ENCODE assay signal across 8 mouse cellular contexts in the genomic region with DNA sequence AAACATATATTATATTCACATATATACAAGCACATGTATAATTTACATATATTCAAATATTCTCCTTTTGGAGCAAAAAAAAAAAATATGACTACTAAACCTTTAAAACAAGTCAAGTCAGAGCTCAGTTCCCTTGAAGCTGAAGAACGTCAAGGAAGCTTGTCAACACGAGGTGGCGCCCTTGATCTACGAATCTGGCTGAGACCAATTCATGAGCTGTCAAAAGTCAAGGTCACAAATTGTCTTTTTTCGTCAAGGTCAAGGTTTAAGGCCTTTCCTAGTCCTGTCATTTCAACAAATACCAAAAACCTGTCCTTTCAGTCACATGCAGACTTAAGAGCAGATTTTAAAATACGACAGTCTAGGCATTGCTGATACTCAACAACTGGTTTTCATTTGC. TPM values are rescaled to one million over a fixed set of nuclear protein-coding genes. Genes with fewer than 3 reads are reported as not detected.
DNase-seq lines count a peak whose midpoint lies in the region; ATAC-seq lines count a peak whose summit lies in the region.

No protein-coding gene starts in this region.

- no peak overlapping the region for H3K4me3 ChIP-seq in embryonic facial prominence, embryonic 11.5 days (ENCODE audit: low read depth, low read length)
- peak overlapping the region; percentile 34 for H3K4me3 ChIP-seq in limb, embryonic 15.5 days

- peaks cover 78% of the 10 kb centered on the region for H3K27me3 ChIP-seq in embryonic facial prominence, embryonic 11.5 days (ENCODE audit: control insufficient read depth, insufficient read depth, low read length)
- H3K27me3 ChIP-seq in limb, embryonic 15.5 days = peaks cover 9% of the 10 kb centered on the region

- H3K4me1 ChIP-seq in embryonic facial prominence, embryonic 11.5 days (ENCODE audit: control insufficient read depth, insufficient read depth, low read length) = peaks cover 5% of the 10 kb centered on the region; the same call in 1 of the 2 replicates
- H3K4me1 ChIP-seq in limb, embryonic 15.5 days = peaks cover 13% of the 10 kb centered on the region

- ATAC-seq in embryonic facial prominence, embryonic 11.5 days (replicated peaks; ENCODE audit: insufficient number of reproducible peaks, low FRiP score, low TSS enrichment, low read depth) = no peak
- peak; percentile 47 for ATAC-seq in inflammation-experienced regulatory T-cells, adult 6 months
- ATAC-seq in limb, embryonic 15.5 days (ENCODE audit: insufficient number of reproducible peaks, low FRiP score, low TSS enrichment, low read depth) = no peak
- no peak for ATAC-seq in erythroblast, adult 5-6 weeks (replicated peaks; ENCODE audit: low FRiP score, poor library complexity, severe bottlenecking)

- H3K4me2 ChIP-seq in embryonic facial prominence, embryonic 11.5 days (ENCODE audit: low read depth, low read length) = no peak overlapping the region
- peak overlapping the region; percentile 59 for H3K4me2 ChIP-seq in limb, embryonic 15.5 days

- no peak overlapping the region for H3K9ac ChIP-seq in embryonic facial prominence, embryonic 11.5 days (replicated peaks; ENCODE audit: low read length)
- H3K9ac ChIP-seq in limb, embryonic 15.5 days = no peak overlapping the region

- no peaks in the 10 kb centered on the region for H3K9me3 ChIP-seq in embryonic facial prominence, embryonic 11.5 days (replicated peaks; ENCODE audit: control insufficient read depth, low read length)
- H3K9me3 ChIP-seq in limb, embryonic 15.5 days = no peaks in the 10 kb centered on the region

- no peak overlapping the region for H3K27ac ChIP-seq in embryonic facial prominence, embryonic 11.5 days (replicated peaks; ENCODE audit: low read depth, low read length)
- H3K27ac ChIP-seq in limb, embryonic 15.5 days = no peak overlapping the region

- under 1% methylated on average over 6 of the region's 6 CpGs for WGBS in embryonic facial prominence, embryonic 11.5 days
- 1% methylated on average over 6 of the region's 6 CpGs for WGBS in limb, embryonic 15.5 days

- no peaks in the 10 kb centered on the region for H3K36me3 ChIP-seq in embryonic facial prominence, embryonic 11.5 days (replicated peaks; ENCODE audit: control insufficient read depth, insufficient read depth, low read depth, low read length)
- no peaks in the 10 kb centered on the region for H3K36me3 ChIP-seq in limb, embryonic 15.5 days

- peak; percentile 77 for DNase-seq in ovary, postnatal 14 days (ENCODE audit: low spot score)
- no peak for DNase-seq in ovary, adult 18-20 months (ENCODE audit: low spot score)
- DNase-seq in adrenal gland, postnatal 14 days = peak; percentile 84
- peak; percentile 90 for DNase-seq in embryonic facial prominence, embryonic 11.5 days (ENCODE audit: low spot score)
- peak; percentile 73 for DNase-seq in right cerebral cortex, postnatal 14 days

RNA-seq across cellular contexts. Expression of gene Hoxa13, which starts 3.7 kb away (rescaled TPM):
- total RNA-seq in adrenal gland, postnatal 14 days (2021) = not detected in 2 replicates
- not detected in 2 replicates for polyA plus RNA-seq in embryonic facial prominence, embryonic 11.5 days (2014; fragmentation: Nextera tagmentation; extraction: Ambion mirVana)
- not detected for polyA plus RNA-seq in inflammation-experienced regulatory T-cells, adult 6 months (2017; shearing (Covaris generic))
- polyA plus RNA-seq in limb, embryonic 15.5 days (2015; fragmentation: Nextera tagmentation; extraction: Ambion mirVana) = 11.0 and 17.4 TPM in 2 replicates
- not detected in 2 replicates for total RNA-seq in erythroblast, adult 5-6 weeks (2015; ENCODE audit: low replicate concordance)
- not detected in 2 replicates for total RNA-seq in erythroblast, adult 5-6 weeks (2017; ENCODE audit: low replicate concordance)

RNA-seq across cellular contexts. Expression of gene Hoxa11, which starts 11.3 kb away (rescaled TPM):
- total RNA-seq in adrenal gland, postnatal 14 days (2021) = not detected in 2 replicates
- polyA plus RNA-seq in embryonic facial prominence, embryonic 11.5 days (2014; fragmentation: Nextera tagmentation; extraction: Ambion mirVana) = not detected in 2 replicates
- not detected for polyA plus RNA-seq in inflammation-experienced regulatory T-cells, adult 6 months (2017; shearing (Covaris generic))
- polyA plus RNA-seq in limb, embryonic 15.5 days (2015; fragmentation: Nextera tagmentation; extraction: Ambion mirVana) = 23.3 and 33.4 TPM in 2 replicates
- total RNA-seq in erythroblast, adult 5-6 weeks (2015; ENCODE audit: low replicate concordance) = not detected in 2 replicates
- total RNA-seq in erythroblast, adult 5-6 weeks (2017; ENCODE audit: low replicate concordance) = not detected in 2 replicates

RNA-seq across cellular contexts. Expression of gene Hoxa10, which starts 16.3 kb away (rescaled TPM):
- total RNA-seq in adrenal gland, postnatal 14 days (2021) = 0.15 and 0.68 TPM in 2 replicates
- 0.20 TPM in 1 of 2 replicates, not detected in the other for polyA plus RNA-seq in embryonic facial prominence, embryonic 11.5 days (2014; fragmentation: Nextera tagmentation; extraction: Ambion mirVana)
- not detected for polyA plus RNA-seq in inflammation-experienced regulatory T-cells, adult 6 months (2017; shearing (Covaris generic))
- polyA plus RNA-seq in limb, embryonic 15.5 days (2015; fragmentation: Nextera tagmentation; extraction: Ambion mirVana) = 86.8 and 108 TPM in 2 replicates
- not detected in 2 replicates for total RNA-seq in erythroblast, adult 5-6 weeks (2015; ENCODE audit: low replicate concordance)
- not detected in 2 replicates for total RNA-seq in erythroblast, adult 5-6 weeks (2017; ENCODE audit: low replicate concordance)

RNA-seq across cellular contexts. Expression of gene Hoxa9, which starts 26.1 kb away (rescaled TPM):
- 1.8 and 3.5 TPM in 2 replicates for total RNA-seq in adrenal gland, postnatal 14 days (2021)
- 0.11 and 0.56 TPM in 2 replicates for polyA plus RNA-seq in embryonic facial prominence, embryonic 11.5 days (2014; fragmentation: Nextera tagmentation; extraction: Ambion mirVana)
- under 1 TPM in 2 of 3 experiments, not detected in 1; 0.13 to 0.32 TPM for polyA plus RNA-seq in inflammation-experienced regulatory T-cells, adult 6 months (2017; shearing (Covaris generic))
- polyA plus RNA-seq in limb, embryonic 15.5 days (2015; fragmentation: Nextera tagmentation; extraction: Ambion mirVana) = 30.8 and 34.0 TPM in 2 replicates
- 3.3 TPM in 1 of 2 replicates, not detected in the other for total RNA-seq in erythroblast, adult 5-6 weeks (2015; ENCODE audit: low replicate concordance)
- total RNA-seq in erythroblast, adult 5-6 weeks (2017; ENCODE audit: low replicate concordance) = 2.5 and 4.0 TPM in 2 replicates

RNA-seq across cellular contexts. Expression of gene Hoxa7, which starts 35.3 kb away (rescaled TPM):
- 20.9 and 22.2 TPM in 2 replicates for total RNA-seq in adrenal gland, postnatal 14 days (2021)
- polyA plus RNA-seq in embryonic facial prominence, embryonic 11.5 days (2014; fragmentation: Nextera tagmentation; extraction: Ambion mirVana) = 0.26 and 0.34 TPM in 2 replicates
- not detected for polyA plus RNA-seq in inflammation-experienced regulatory T-cells, adult 6 months (2017; shearing (Covaris generic))
- polyA plus RNA-seq in limb, embryonic 15.5 days (2015; fragmentation: Nextera tagmentation; extraction: Ambion mirVana) = 12.0 and 12.9 TPM in 2 replicates
- 0.77 and 2.5 TPM in 2 replicates for total RNA-seq in erythroblast, adult 5-6 weeks (2015; ENCODE audit: low replicate concordance)
- 1.3 and 2.1 TPM in 2 replicates for total RNA-seq in erythroblast, adult 5-6 weeks (2017; ENCODE audit: low replicate concordance)

Comparison
In these comparisons a context has a peak if more than half of its experiments do, and no peak if none do; other contexts are left out.
1. RNA of gene Hoxa13, which starts 3.7 kb away (polyA plus RNA-seq): 11.0 to 17.4 TPM in limb, embryonic 15.5 days; not detected in embryonic facial prominence, embryonic 11.5 days and not detected in inflammation-experienced regulatory T-cells, adult 6 months; every median in the first group is over 10 times any median in the second.
2. RNA of gene Hoxa11, which starts 11.3 kb away (polyA plus RNA-seq): 23.3 to 33.4 TPM in limb, embryonic 15.5 days; not detected in embryonic facial prominence, embryonic 11.5 days and not detected in inflammation-experienced regulatory T-cells, adult 6 months; every median in the first group is over 10 times any median in the second.
3. RNA of gene Hoxa10, which starts 16.3 kb away (polyA plus RNA-seq): 86.8 to 108 TPM in limb, embryonic 15.5 days; 0.20 TPM in embryonic facial prominence, embryonic 11.5 days and not detected in inflammation-experienced regulatory T-cells, adult 6 months; every median in the first group is over 10 times any median in the second.